Mouse (Mus musculus) c-Kit-negative CD71-positive TER-119-positive erythroid progenitor cells, embryonic 14.5 days (primary cell): Measurements from ENCODE around the gene Dnttip1.
A peak's percentile ranks its signal among the peaks of the same experiment; 100 is the strongest.

Source experiments
- DNase-seq: peaks from one replicate; pipeline ENCODE4 v3.0.0-alpha.2; 2013; ENCODE audit warnings: low read depth, low spot score

Gene Dnttip1

DNA sequence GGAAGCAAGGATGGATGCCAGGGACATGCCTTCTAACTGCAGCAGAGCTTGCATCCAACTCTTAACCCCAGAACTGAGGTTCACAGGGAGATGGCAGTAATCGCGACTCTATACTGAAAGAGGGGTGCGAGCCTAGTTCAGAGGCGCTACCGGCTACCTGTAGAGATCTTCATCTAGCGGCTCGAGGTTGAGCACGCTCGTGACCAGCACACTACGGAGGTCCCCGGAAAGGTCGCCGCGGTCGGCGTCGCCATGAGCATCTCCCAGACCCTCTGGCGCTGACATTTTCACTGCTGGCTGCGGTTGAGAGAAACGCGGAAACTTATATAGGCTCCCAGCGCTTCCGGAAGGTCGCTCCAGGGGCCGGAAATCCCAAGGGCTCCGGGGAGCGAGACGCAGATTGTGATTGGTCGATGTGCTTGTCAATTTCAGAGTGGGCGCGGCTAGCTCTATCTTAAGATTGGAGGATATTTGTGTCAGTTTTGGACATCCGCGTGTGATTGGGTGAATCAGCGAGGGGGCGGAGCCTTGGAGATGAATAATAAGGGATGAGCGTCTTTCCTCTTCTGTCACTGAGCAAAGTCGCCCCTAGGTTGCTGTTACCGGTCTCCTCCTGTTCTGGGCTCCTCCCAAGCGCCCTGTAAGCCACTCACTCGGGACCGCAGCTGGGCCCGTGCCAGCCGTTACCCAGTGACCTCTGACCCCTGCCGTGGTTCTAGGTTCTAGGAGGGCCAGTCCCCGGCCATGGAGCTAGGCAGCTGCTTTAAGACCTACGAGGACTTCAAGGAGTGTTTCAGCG is 58.9 kb downstream of the Dnttip1 start, which contains the start of the genes Acot8 and Zswim3:
TSS of gene Acot8 (minus strand) at position 350 of the 799 bp plus-strand sequence.
TSS of gene Zswim3 (plus strand) at position 566 of the 799 bp plus-strand sequence.
- DNase-seq = peak; percentile 100

DNA sequence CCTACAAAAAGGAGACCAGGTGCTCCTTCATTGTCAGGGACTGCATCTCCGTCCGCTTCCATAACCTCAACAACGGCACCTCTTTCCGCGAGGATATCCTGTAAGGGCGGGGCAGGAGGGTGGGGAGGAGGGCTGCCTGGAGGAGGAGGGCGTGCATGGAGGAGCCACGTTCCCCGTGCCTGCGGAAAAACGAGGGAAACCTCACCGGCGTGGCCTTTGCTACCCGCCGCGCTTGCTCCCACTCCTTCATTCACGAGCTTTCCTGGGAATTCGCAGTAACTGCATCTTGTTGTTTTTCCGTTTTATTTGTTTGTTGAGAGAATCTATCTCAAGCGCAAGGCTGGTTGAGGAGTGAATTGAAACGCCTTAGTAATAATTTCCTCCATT is 59.5 kb downstream of the Dnttip1 start:
- no peak for DNase-seq

DNA sequence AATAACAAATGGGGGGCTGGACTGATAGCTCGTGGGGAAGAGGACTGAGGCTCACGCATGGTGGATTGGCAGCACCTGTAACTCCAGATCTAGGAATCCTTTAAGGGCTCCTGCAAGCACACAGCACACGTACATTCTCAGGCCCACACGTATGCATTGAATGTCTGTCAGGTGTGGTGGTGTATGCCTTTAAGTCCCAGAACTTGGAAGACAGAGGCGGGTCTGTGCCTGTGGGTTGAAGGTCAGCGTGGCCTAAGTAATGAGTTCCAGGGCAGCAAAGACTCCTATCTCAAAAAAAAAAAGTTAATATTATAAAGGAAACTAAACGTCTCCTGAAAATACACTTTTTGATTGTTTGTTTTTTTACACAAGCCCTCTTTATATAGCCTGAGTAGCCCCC is 60.8 kb downstream of the Dnttip1 start:
- DNase-seq = no peak

DNA sequence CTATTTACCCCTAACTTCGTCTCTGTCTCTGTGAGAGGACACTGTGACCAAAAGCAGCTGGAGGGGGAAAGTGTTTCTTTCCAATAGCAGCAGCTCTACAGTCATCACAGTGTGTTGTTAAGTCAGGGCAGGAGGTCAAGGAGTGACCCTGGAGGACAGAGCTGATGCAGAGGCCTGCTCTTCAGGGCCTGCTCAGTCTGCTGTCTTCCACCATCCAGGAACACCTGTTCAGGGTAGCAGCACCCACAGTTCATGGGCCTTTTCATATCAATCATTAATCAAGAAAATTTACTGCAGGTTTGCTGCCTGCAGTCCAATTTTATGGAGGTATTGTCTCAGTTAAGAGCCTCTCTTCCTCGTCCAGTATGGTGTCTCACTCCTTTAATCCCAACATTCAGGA is 67.8 kb downstream of the Dnttip1 start:
- no peak for DNase-seq

DNA sequence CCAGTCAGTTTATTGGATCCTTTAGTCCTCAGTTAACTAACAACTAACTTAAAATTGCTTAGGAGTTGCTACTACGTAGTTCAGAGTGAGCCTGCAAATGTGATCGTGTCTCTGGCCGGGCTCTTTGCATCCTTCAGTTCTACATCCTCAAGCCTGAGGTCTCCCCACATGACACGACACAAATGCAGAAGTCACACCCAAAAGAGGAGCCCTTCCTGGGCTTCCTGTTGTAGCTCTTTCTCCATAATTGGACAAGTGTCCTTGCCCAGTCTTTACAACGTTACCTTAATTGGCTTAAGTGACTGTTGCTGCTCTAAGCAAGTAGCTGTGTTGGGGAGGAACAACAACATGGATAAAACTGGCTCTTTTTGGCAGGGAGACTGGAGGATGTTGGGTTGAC is 69.6 kb downstream of the Dnttip1 start:
- DNase-seq = no peak

DNA sequence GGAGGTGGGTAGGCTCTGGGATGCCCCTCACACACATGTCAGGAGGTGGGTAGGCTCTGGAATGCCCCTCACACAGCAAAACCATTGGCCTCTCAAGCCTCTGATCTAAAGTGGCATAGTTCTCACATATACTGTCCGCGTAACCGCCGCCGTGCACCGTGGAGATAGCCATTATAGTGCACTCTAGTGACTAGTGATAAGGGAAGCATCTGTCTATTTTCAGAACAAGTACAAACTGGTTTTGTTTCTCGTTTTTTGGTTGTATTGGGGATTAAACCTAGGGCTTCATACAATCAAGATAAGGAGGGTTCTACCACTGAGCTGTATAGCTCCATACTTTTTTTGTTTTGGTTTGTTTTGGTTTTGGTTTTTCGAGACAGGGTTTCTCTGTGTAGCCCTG is 70.0 kb downstream of the Dnttip1 start:
- DNase-seq = no peak

DNA sequence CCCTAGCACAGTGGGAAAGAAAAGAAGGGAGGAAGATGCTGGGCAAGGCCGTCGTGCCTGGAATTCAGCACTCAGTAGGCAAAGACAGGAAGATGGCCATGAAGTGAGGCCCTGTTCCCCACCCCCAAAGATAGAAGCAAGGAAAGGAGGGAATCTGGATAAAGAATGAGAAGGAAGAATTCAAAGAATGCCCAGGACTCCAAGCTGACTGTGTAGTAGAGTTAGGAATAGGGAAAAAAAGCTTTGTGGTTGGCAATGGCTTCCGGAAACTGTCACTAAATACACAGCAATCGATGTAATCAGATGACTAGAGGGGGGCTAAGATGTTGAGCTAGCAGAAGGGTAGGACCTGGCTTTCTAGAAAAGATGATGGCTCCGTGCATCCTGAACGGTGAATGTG is 71.4 kb downstream of the Dnttip1 start:
- DNase-seq = no peak

DNA sequence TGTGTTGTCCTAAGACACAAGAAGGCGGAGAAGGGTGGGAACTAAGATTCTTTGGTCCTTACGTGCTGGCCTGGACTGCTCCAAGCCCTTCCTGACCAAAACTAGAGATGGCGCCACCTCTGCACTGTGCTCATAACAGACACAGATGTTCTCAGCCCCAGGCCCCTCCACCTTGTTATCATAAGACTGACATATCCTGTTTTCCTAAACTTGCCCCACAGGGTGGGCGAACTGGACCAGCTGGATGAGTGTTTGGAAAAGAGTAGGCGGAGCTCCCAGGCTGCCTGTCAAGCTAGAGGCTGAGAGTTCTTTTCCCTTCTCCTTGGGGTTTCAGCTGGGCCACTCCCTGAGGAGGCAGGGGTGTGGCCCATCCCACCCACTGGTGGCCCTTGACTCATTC is 71.9 kb downstream of the Dnttip1 start:
- no peak for DNase-seq
